Mouse (Mus musculus): ENCODE measurements around the gene Fosb.

Gene Fosb

GRCm38 (mm10) chr7:19281680-19282304 lies 28.1 kb downstream of the Fosb start:
- peak; percentile 85 for DNase-seq (ENCODE audit: low read depth)

- peak; percentile 74 for DNase-seq (ENCODE audit: low read depth)
Observed at GRCm38 (mm10) chr7:19279581-19280114, 30.2 kb downstream of the Fosb start, which contains the start of gene Ppm1n. Gene Ppm1n (minus strand): TSS chr7:19280064.

- DNase-seq (ENCODE audit: low read depth), result no peak
Observed at GRCm38 (mm10) chr7:19279052-19279451, 30.8 kb downstream of the Fosb start.

- DNase-seq (ENCODE audit: low read depth), result peak; percentile 47
Observed at GRCm38 (mm10) chr7:19276253-19276652, 33.6 kb downstream of the Fosb start.

GRCm38 (mm10) chr7:19272173-19272764 lies 37.6 kb downstream of the Fosb start:
- DNase-seq (ENCODE audit: low read depth), result peak; percentile 96

GRCm38 (mm10) chr7:19271238-19272172 lies 38.3 kb downstream of the Fosb start, which contains the start of gene Vasp:
Gene Vasp (minus strand): TSS chr7:19271817.
- peak; percentile 95 for DNase-seq (ENCODE audit: low read depth)

- peak; percentile 70 for DNase-seq (ENCODE audit: low read depth)
Observed at GRCm38 (mm10) chr7:19270509-19271237, 39.2 kb downstream of the Fosb start.

- DNase-seq (ENCODE audit: low read depth), result peak; percentile 72
Observed at GRCm38 (mm10) chr7:19269721-19270441, 40.0 kb downstream of the Fosb start.

GRCm38 (mm10) chr7:19268993-19269681 lies 40.7 kb downstream of the Fosb start:
- DNase-seq (ENCODE audit: low read depth), result peak; percentile 71

GRCm38 (mm10) chr7:19267051-19267450 lies 42.8 kb downstream of the Fosb start:
- peak; percentile 62 for DNase-seq (ENCODE audit: low read depth)

GRCm38 (mm10) chr7:19265928-19266822 lies 43.7 kb downstream of the Fosb start:
- peak; percentile 79 for DNase-seq (ENCODE audit: low read depth)

GRCm38 (mm10) chr7:19265147-19265546 lies 44.7 kb downstream of the Fosb start:
- DNase-seq (ENCODE audit: low read depth), result no peak

- no peak for DNase-seq (ENCODE audit: low read depth)
Observed at GRCm38 (mm10) chr7:19258336-19258735, 51.5 kb downstream of the Fosb start.

- peak; percentile 64 for DNase-seq (ENCODE audit: low read depth)
Observed at GRCm38 (mm10) chr7:19257390-19258022, 52.3 kb downstream of the Fosb start.

GRCm38 (mm10) chr7:19256567-19256966 lies 53.3 kb downstream of the Fosb start:
- peak; percentile 38 for DNase-seq (ENCODE audit: low read depth)

GRCm38 (mm10) chr7:19255395-19255794 lies 54.5 kb downstream of the Fosb start:
- no peak for DNase-seq (ENCODE audit: low read depth)

- DNase-seq (ENCODE audit: low read depth), result no peak
Observed at GRCm38 (mm10) chr7:19253437-19253836, 56.4 kb downstream of the Fosb start.
